Mouse (Mus musculus): ENCODE measurements around the gene Gm17657. TPM values are rescaled to one million over a fixed set of nuclear protein-coding genes. Genes with fewer than 3 reads are reported as not detected.

Gm17657 gene
- polyA plus RNA-seq, 1 experiment from 2014 or later = not detected

DNA sequence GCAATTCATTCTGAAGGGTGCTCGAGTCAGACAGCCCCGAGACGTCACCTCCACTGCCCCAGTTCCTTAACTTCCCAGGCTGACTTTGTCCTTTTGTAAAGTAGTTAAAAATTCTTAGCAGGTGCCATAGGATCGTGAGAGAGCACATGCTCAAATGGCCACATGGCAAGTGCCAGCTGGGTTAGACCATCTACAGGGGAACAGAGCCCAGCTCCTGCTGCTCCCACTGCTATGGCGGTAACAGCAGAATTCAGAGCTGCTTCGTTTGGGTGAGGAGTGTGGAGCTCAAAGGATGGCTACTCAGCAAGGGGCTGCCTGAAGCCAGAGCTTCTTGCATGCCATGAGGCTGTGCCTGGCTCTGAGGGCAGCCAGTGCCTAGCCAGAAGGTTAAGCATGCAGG is 20.4 kb upstream of the Gm17657 start:
- ATAC-seq (replicated peaks) = no peak
- no peaks in the 10 kb centered on the region for H3K9me3 ChIP-seq
- H3K4me3 ChIP-seq = no peak overlapping the region
- peaks cover 29% of the 10 kb centered on the region; the same call in 1 of the 2 replicates for H3K36me3 ChIP-seq
- no peak overlapping the region for H3K4me2 ChIP-seq (replicated peaks)
- H3K9ac ChIP-seq (replicated peaks) = no peak overlapping the region
- H3K27ac ChIP-seq (replicated peaks) = no peak overlapping the region
- H3K27me3 ChIP-seq = no peaks in the 10 kb centered on the region
- 80% methylated on average over 6 of the region's 6 CpGs for WGBS
- H3K4me1 ChIP-seq = 0 out of 2 replicates have a peak, but pooled peaks cover 2% of the 10 kb centered on the region

DNA sequence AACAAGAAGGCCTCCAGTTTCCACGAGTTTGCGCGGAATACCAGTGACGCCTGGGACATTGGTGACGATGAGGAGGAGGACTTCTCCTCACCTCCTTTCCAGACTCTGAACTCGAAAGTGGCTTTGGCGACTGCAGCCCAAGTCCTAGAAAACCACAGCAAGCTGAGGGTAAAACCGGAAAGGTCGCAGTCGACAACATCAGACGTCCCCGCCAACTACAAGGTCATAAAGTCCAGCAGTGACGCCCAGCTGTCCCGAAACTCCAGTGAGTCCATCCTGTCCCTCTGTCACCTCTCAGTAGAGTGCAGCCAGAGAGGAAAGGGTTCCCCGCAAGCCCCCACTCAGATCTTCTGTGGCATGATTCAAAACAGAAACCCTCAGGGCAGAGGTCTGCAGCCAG is 19.0 kb upstream of the Gm17657 start:
- H3K9ac ChIP-seq (replicated peaks) = no peak overlapping the region
- H3K27me3 ChIP-seq = no peaks in the 10 kb centered on the region
- 94% methylated on average over 15 of the region's 15 CpGs for WGBS
- H3K27ac ChIP-seq (replicated peaks) = no peak overlapping the region
- no peak overlapping the region for H3K4me3 ChIP-seq
- no peak for ATAC-seq (replicated peaks)
- H3K9me3 ChIP-seq = no peaks in the 10 kb centered on the region
- no peak overlapping the region for H3K4me2 ChIP-seq (replicated peaks)
- H3K4me1 ChIP-seq = 0 out of 2 replicates have a peak, but pooled peaks cover 2% of the 10 kb centered on the region
- H3K36me3 ChIP-seq = peaks cover 28% of the 10 kb centered on the region; the same call in 1 of the 2 replicates

GRCm38 (mm10) chr17:29565521-29565920 is 16.1 kb upstream of the Gm17657 start:
- no peak overlapping the region for H3K4me3 ChIP-seq
- ATAC-seq (replicated peaks) = no peak
- 98% methylated on average over 5 of the region's 5 CpGs for WGBS

GRCm38 (mm10) chr17:29558476-29558875 is 9.0 kb upstream of the Gm17657 start:
- H3K27ac ChIP-seq (replicated peaks) = no peak overlapping the region
- no peak overlapping the region for H3K4me3 ChIP-seq
- ATAC-seq (replicated peaks) = no peak
- no peak overlapping the region for H3K4me2 ChIP-seq (replicated peaks)
- H3K27me3 ChIP-seq = no peaks in the 10 kb centered on the region
- no peaks in the 10 kb centered on the region for H3K36me3 ChIP-seq
- H3K4me1 ChIP-seq = no peaks in the 10 kb centered on the region
- no peak overlapping the region for H3K9ac ChIP-seq (replicated peaks)
- H3K9me3 ChIP-seq = no peaks in the 10 kb centered on the region
- 90% methylated on average over 5 of the region's 5 CpGs for WGBS

More at GRCm38 (mm10) chr17:29565521-29565920, 16.1 kb upstream of the Gm17657 start:
- H3K9me3 ChIP-seq = no peaks in the 10 kb centered on the region
- no peak overlapping the region for H3K9ac ChIP-seq (replicated peaks)
- H3K4me2 ChIP-seq (replicated peaks) = no peak overlapping the region
- peaks cover 6% of the 10 kb centered on the region; the same call in 1 of the 2 replicates for H3K36me3 ChIP-seq
- no peak overlapping the region for H3K27ac ChIP-seq (replicated peaks)
- 0 out of 2 replicates have a peak, but pooled peaks cover 2% of the 10 kb centered on the region for H3K4me1 ChIP-seq
- H3K27me3 ChIP-seq = no peaks in the 10 kb centered on the region

DNA sequence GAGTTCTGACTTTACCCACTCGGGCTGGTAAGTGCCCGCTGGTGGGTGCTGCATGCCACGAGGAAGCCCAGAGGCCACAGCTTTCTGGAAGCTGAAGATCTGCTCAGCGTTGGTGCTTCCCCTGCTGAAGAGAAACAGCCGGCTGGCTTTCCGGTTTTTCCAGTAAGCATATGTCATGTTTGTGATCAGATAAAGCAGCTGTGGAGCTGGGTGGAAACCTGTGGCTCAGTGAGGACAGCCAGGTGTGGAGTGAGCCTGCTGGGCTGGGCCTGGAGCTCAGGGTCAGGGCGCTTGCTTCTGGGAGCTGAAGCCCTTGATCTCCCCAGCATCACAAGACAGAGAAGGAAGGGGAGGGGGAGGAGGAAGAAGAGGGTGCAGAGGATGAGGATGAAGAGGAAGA is 7.5 kb upstream of the Gm17657 start:
- H3K36me3 ChIP-seq = no peaks in the 10 kb centered on the region
- no peak overlapping the region for H3K4me2 ChIP-seq (replicated peaks)
- H3K9me3 ChIP-seq = no peaks in the 10 kb centered on the region
- H3K4me3 ChIP-seq = no peak overlapping the region
- WGBS = 94% methylated on average over 7 of the region's 7 CpGs
- no peak for ATAC-seq (replicated peaks)
- H3K4me1 ChIP-seq = no peaks in the 10 kb centered on the region
- H3K9ac ChIP-seq (replicated peaks) = no peak overlapping the region
- no peaks in the 10 kb centered on the region for H3K27me3 ChIP-seq
- H3K27ac ChIP-seq (replicated peaks) = no peak overlapping the region

GRCm38 (mm10) chr17:29556456-29556855 is 7.0 kb upstream of the Gm17657 start:
- Histone ChIP-seq H3K27me3 (no peaks in the 10 kb centered on the region), H3K4me3 (no peak overlapping the region), H3K4me2 (replicated peaks) (no peak overlapping the region), H3K27ac (replicated peaks) (no peak overlapping the region), H3K9me3 (no peaks in the 10 kb centered on the region), H3K36me3 (no peaks in the 10 kb centered on the region), H3K9ac (replicated peaks) (no peak overlapping the region), H3K4me1 (no peaks in the 10 kb centered on the region)
- 87% methylated on average over 10 of the region's 10 CpGs for WGBS
- ATAC-seq (replicated peaks) = no peak

DNA sequence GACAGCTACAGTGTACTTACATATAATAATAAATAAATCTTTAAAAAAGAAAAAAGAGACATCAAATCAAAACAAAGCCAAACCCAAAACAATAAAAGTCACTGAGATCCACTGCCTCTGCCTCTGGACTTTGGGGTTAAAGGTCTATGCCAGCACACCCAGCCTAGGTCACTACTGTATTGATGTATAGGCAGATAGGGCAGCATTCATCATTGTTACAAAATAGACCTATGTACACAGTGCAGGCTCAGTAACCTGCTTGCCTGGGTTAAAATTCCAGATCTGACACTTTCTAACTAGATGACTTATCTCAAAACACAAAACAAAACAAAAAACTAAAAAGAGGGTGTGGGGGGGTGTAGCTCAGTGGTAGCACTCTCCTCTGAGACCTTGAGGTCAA is 4.7 kb upstream of the Gm17657 start:
- no peak for ATAC-seq (replicated peaks)
- H3K27me3 ChIP-seq = no peaks in the 10 kb centered on the region
- H3K9ac ChIP-seq (replicated peaks) = no peak overlapping the region
- peaks cover 18% of the 10 kb centered on the region for H3K4me1 ChIP-seq
- no peak overlapping the region for H3K4me2 ChIP-seq (replicated peaks)
- H3K4me3 ChIP-seq = no peak overlapping the region
- no peaks in the 10 kb centered on the region for H3K9me3 ChIP-seq
- H3K36me3 ChIP-seq = no peaks in the 10 kb centered on the region
- no peak overlapping the region for H3K27ac ChIP-seq (replicated peaks)

GRCm38 (mm10) chr17:29552162-29552732 is 2.8 kb upstream of the Gm17657 start, which contains the start of gene Tmem217:
Tmem217 (minus strand) TSS chr17:29552385.
- H3K36me3 ChIP-seq = no peaks in the 10 kb centered on the region

DNA sequence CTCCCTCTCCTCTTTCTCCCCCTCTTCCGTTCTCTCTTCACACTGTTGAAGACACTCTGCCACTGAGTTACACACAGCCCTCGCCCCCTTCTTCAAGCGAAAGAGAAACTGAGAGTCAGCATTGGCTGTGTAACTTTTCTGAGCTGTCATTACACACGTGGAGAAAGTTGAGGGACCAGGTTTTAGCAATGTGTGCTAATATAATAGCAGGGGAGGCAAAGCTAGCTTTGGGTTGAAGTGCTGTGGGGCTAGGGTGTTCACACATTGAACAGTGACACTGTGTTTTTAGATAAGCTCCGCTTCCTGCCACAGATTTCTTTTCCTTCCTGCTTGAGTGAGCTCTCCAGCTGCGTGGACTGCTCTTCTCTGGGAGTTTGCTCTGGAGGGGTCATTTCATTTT is 1.6 kb upstream of the Gm17657 start:
- H3K36me3 ChIP-seq = no peaks in the 10 kb centered on the region
- no peak overlapping the region for H3K9ac ChIP-seq (replicated peaks)
- 63% methylated on average over 6 of the region's 6 CpGs for WGBS
- no peak overlapping the region for H3K4me3 ChIP-seq
- H3K4me1 ChIP-seq = peaks cover 19% of the 10 kb centered on the region
- no peak overlapping the region for H3K27ac ChIP-seq (replicated peaks)
- H3K27me3 ChIP-seq = no peaks in the 10 kb centered on the region
- no peak for ATAC-seq (replicated peaks)
- H3K4me2 ChIP-seq (replicated peaks) = peak overlapping the region; percentile 97; the same call in 1 of the 2 replicates
- no peaks in the 10 kb centered on the region for H3K9me3 ChIP-seq

More at GRCm38 (mm10) chr17:29552162-29552732, 2.8 kb upstream of the Gm17657 start, which contains the start of gene Tmem217:
- Histone ChIP-seq H3K27ac (replicated peaks) (no peak within 1 kb of the TSS), H3K4me1 (peaks cover 19% of the 10 kb centered on the region), H3K4me2 (replicated peaks) (no peak within 1 kb of the TSS), H3K9ac (replicated peaks) (no peak within 1 kb of the TSS), H3K9me3 (no peaks in the 10 kb centered on the region), H3K27me3 (no peaks in the 10 kb centered on the region), H3K4me3 (no peak within 1 kb of the TSS)
- 94% methylated on average over 5 of the region's 5 CpGs for WGBS
- no peak for ATAC-seq (replicated peaks)

DNA sequence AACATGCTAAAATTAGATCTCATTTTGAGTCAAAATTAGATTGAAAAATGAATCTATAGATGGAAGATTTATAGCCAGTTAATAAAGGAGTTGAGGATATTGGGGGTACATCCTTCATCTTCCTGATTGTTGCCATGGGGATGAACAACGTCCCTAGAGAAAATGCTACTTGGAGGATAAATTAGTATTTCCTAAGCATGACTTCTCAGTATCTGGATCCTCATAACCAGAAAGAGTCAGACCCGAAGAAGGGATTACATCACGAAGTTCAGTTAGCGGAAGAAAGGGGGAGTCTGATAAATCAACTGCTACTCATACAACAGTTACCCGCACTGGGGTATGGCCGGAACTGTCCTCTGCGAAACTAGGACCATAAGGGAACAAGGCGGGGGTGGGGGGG is 444 bp downstream of the Gm17657 start:
- H3K4me3 ChIP-seq = no peak overlapping the region
- WGBS = 49% methylated on average over 8 of the region's 8 CpGs
- ATAC-seq (replicated peaks) = no peak

GRCm38 (mm10) chr17:29548494-29548893 is 944 bp downstream of the Gm17657 start:
- Histone ChIP-seq H3K27me3 (no peaks in the 10 kb centered on the region), H3K4me2 (replicated peaks) (no peak overlapping the region), H3K36me3 (no peaks in the 10 kb centered on the region), H3K4me1 (peaks cover 19% of the 10 kb centered on the region), H3K9ac (replicated peaks) (no peak overlapping the region), H3K9me3 (no peaks in the 10 kb centered on the region), H3K27ac (replicated peaks) (no peak overlapping the region), H3K4me3 (no peak overlapping the region)
- WGBS = 62% methylated on average over 3 of the region's 3 CpGs
- no peak for ATAC-seq (replicated peaks)

More for the DNA sequence above, 444 bp downstream of the Gm17657 start:
- Histone ChIP-seq H3K27ac (replicated peaks) (no peak overlapping the region), H3K27me3 (no peaks in the 10 kb centered on the region), H3K4me2 (replicated peaks) (peak overlapping the region; percentile 97; the same call in 1 of the 2 replicates), H3K4me1 (peaks cover 19% of the 10 kb centered on the region), H3K9ac (replicated peaks) (no peak overlapping the region), H3K36me3 (no peaks in the 10 kb centered on the region), H3K9me3 (no peaks in the 10 kb centered on the region)

DNA sequence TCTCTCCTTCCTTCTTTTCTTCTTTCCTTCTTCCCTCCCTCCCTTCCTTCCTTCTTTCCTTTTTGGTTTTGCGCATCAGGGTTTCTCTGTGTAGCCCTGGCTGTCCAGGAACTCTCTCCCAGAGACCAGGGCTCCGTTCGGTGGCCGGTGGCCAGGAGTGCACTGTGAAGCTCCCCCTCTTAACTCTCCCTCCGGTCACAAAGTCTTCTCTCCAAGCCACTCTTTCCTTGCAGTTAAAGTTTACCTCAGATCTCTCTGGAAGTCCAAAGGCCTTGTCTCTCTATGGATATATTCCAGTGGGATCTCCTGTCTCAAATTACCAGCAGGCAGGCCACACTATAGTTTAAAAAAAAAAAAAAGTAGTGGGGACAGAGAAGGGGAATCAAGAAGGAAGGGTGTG is 4.2 kb downstream of the Gm17657 start:
- ATAC-seq (replicated peaks) = no peak
- 95% methylated on average over 5 of the region's 5 CpGs for WGBS

DNA sequence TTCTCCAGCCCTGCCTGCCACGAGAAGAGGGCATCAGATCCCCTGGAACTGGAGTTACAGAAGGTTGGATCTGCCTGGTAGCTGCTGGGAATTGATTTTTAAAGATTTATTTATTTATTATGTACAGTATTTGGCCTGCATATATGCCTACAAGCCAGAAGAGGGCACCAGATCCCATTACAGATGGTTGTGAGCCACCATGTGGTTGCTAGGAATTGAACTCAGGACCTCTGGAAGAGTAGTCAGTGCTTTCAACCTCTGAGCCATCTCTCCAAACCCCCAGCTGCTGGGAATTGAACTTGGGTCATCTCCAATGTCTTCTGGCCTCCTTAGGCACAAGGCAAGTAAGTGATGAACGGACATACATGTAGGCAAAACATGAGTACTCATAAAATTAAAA is 5.4 kb downstream of the Gm17657 start:
- no peaks in the 10 kb centered on the region for H3K9me3 ChIP-seq
- H3K27me3 ChIP-seq = no peaks in the 10 kb centered on the region
- ATAC-seq (replicated peaks) = no peak
- no peak overlapping the region for H3K9ac ChIP-seq (replicated peaks)
- no peak overlapping the region for H3K4me2 ChIP-seq (replicated peaks)
- no peaks in the 10 kb centered on the region for H3K4me1 ChIP-seq
- H3K27ac ChIP-seq (replicated peaks) = no peak overlapping the region
- WGBS = 78% methylated on average over 2 of the region's 2 CpGs
- no peak overlapping the region for H3K4me3 ChIP-seq
- no peaks in the 10 kb centered on the region for H3K36me3 ChIP-seq

More for the DNA sequence above, 4.2 kb downstream of the Gm17657 start:
- Histone ChIP-seq H3K4me1 (peaks cover 7% of the 10 kb centered on the region), H3K36me3 (no peaks in the 10 kb centered on the region), H3K4me3 (no peak overlapping the region), H3K27me3 (no peaks in the 10 kb centered on the region), H3K9ac (replicated peaks) (no peak overlapping the region), H3K9me3 (no peaks in the 10 kb centered on the region), H3K4me2 (replicated peaks) (no peak overlapping the region), H3K27ac (replicated peaks) (no peak overlapping the region)

All from forebrain, embryonic 15.5 days (tissue).